Mouse (Mus musculus): Measurements from ENCODE around the gene Melk.

DNA sequence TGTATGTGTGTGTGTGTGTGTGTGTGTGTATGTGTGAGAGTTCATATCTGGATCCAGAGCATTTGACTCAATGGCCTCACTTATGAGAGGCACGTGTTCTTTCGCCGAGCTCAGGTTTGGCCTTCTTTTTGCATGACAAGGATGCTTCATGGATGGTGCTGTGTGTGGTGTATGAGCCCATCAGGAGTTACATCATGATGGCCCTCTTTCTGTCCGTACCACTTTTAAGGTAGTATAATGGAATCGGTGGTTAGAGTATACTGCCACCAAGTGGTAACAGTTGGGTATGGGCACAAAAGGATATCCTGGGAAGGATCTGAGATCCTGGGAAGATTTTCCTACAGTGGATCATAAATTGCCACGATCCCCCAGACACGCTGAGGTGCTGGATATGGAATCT, 8.1 kb upstream of the Melk start:
- TF ChIP-seq POLR2A (IDR thresholded peaks at IDR 0.05; ENCODE audit: low read depth, low read length) (no peak), CTCF (conservative IDR thresholded peaks at IDR 0.05; ENCODE audit: insufficient read depth, insufficient read length, low read depth, low read length) (peak; percentile 38)

All from kidney, adult 2 months (tissue).